Mouse (Mus musculus): ENCODE results near the gene Fam83d.
"Not testable (repeated sequence)": the region's sequence is repeated elsewhere in the genome, so short reads cannot be mapped to it uniquely, and the experiment has no call there.

Gene Fam83d

GRCm38 (mm10) chr2:158767742-158768339, at the start of gene Fam83d:
Gene Fam83d (plus strand): TSS chr2:158768093.
- peak; percentile 100 for DNase-seq (ENCODE audit: low read depth, low spot score)

DNA sequence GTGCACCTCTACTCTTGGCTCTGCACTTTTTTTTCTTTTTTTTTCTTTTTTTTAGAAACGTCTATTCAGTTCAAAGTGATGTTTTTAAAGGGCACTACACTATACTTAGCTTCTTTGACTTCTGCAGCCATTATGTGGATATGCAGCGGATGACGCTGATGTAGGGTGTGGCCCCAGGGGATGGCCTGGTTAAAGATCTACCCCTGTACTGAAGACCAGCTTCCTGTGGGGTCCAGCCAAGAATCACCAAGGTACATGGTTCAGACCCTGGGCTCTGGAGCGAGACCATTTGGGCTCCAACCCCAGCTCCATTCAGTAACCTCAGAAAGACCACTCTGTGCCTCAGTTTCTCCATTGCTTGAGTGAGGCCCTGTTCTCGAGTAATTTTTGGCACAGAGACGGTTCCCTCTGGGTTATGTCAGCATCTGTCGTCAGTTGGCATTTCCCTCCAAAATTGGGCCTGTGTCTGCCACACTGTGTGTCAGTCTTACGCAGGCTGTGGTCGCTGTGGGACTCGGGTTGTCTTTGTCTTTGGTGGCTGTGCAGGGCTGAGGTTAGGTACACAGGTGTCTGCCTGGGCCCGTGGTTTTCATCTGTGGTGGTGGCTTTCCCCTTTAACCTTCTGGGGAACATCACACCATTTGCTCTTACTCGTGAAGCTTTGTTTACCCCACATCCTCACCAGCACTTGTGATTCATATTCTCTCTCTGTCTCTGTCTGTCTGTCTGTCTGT, 48.9 kb upstream of the Fam83d start:
- no peak for DNase-seq (ENCODE audit: low read depth, low spot score)

- DNase-seq (ENCODE audit: low read depth, low spot score) = no peak
These were observed 47.0 kb upstream of the Fam83d start for GRCm38 (mm10) chr2:158720715-158721370.

- DNase-seq (ENCODE audit: low read depth, low spot score) = no peak
These were observed 46.4 kb upstream of the Fam83d start for GRCm38 (mm10) chr2:158721481-158721880.

- no peak for DNase-seq (ENCODE audit: low read depth, low spot score)
These were observed 45.8 kb upstream of the Fam83d start for GRCm38 (mm10) chr2:158722135-158722534.

GRCm38 (mm10) chr2:158722991-158723551, 44.8 kb upstream of the Fam83d start:
- DNase-seq (ENCODE audit: low read depth, low spot score) = no peak

- DNase-seq (ENCODE audit: low read depth, low spot score) = no peak
These were observed 44.1 kb upstream of the Fam83d start for GRCm38 (mm10) chr2:158723806-158724205.

- DNase-seq (ENCODE audit: low read depth, low spot score) = no peak
These were observed 41.6 kb upstream of the Fam83d start for GRCm38 (mm10) chr2:158726252-158726651.

DNA sequence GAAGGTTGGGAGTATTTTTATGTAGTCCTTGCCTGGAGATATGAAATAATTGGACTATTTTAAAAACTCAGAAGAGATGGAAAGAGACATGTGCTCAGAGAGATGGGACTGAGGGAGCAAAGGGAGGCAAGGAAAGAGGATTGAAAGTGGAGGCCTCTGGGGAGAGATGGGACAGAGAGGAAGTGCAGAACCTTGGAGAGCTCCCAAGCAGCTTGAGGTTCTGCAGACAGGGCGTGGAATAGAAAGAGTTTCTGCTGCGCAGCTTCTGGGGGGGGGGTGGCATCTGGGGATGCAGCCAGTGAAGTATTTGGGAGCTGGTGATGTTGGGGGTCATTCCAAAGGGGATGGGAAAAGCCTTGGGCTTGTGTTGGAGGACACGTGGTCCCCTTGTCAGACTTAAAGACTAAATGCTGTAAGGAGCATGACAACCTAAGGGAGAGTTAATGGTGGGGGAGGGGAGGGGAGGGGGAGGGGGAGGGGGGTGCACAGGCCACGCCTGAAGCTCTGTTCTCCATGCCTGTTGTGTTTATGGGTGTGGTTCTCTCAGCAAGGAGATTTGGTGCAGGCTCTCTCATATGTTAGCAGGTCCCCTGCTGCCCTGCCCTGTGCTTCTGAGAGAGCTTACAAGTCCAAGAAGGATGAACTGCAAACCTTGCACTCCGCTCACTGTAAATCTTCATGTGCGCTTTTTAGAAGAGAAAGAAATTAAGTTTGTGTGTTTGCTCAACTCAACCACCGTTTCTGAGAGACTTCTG, 39.7 kb upstream of the Fam83d start:
- peak; percentile 41 for DNase-seq (ENCODE audit: low read depth, low spot score)

GRCm38 (mm10) chr2:158730896-158731295, 37.0 kb upstream of the Fam83d start:
- DNase-seq (ENCODE audit: low read depth, low spot score) = no peak

DNA sequence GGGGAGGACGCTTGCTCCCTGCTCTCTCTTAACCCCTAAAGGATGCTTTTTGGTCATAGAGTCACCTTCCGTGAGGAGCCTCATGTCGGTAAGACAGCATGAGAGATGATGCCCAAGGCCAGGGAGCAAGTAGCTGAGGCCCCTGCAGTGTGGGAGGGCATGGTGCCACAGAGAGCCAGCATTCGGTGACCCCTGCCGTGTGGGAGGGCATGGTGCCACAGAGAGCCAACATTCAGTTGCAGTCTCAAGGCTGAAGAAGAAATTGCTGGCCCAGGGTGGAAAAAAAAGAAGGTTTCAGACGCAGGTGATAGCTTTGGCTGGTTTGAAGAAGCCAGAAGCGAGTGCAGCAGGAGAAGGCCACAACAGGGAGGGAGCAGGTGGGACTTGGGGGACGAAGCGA, 35.4 kb upstream of the Fam83d start:
- no peak for DNase-seq (ENCODE audit: low read depth, low spot score)

DNA sequence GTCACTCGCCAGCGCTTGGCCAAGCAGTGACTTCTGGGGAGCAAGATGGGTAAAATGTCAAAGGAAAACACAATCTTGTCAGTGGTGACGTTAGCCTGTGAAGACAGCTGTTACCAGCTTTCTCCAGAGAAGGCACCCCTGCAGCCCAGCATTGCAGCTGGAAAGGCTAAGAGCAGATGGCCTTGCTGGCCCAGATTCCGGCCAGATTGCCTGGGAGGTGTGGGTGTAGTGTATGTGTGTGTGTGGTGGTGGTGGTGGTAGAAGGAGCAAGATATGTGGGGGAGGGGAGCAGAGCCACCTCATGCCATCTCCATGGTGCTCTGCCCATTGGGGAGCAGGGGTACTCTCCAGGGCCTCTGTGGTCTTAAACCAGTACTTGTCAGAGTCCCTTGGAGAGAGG, 34.8 kb upstream of the Fam83d start:
- no peak for DNase-seq (ENCODE audit: low read depth, low spot score)

DNA sequence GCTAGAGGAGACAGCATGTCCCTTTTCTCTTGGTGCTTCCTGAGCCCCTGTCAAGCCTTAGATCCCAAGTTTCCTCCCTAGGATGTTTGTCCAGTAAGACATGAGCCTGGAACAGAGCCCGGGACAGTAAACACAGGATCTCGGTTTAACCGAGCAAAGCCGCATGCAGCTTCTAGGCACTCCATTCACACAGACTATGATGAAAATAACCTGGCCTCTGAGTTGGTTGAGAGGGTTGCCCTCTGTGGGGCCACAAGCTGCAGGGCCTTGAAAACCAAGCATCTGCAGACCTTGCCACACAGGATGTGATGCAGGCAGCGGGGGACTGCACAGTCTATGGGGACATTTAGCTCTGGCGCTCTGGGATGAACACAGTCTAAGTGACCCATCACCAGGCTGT, 34.0 kb upstream of the Fam83d start:
- no peak for DNase-seq (ENCODE audit: low read depth, low spot score)

GRCm38 (mm10) chr2:158734500-158735152, 33.3 kb upstream of the Fam83d start:
- DNase-seq (ENCODE audit: low read depth, low spot score) = no peak

DNA sequence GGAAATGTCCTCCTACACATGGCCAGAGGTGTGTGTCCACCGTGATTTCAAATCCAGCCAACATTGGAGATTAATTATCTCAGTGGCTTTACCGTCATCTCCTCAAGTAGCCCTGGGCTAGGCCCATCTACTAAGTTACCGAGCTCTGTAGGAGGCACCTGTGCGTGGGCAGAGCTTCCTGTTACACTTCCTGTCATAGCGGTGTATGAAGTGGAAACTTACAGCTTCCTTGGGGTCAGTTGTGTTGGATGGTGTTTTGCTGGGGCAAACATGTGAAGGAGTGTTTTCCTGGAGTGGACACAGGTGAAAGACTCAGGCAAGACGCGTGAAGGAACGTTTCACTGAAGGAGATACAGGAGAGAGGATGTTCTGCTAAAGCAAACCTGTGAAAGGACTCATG, 32.6 kb upstream of the Fam83d start:
- DNase-seq (ENCODE audit: low read depth, low spot score) = no peak

GRCm38 (mm10) chr2:158736247-158736646, 31.6 kb upstream of the Fam83d start:
- DNase-seq (ENCODE audit: low read depth, low spot score) = not testable (repeated sequence)

GRCm38 (mm10) chr2:158738591-158738990, 29.3 kb upstream of the Fam83d start:
- no peak for DNase-seq (ENCODE audit: low read depth, low spot score)

GRCm38 (mm10) chr2:158739113-158739512, 28.8 kb upstream of the Fam83d start:
- no peak for DNase-seq (ENCODE audit: low read depth, low spot score)

DNA sequence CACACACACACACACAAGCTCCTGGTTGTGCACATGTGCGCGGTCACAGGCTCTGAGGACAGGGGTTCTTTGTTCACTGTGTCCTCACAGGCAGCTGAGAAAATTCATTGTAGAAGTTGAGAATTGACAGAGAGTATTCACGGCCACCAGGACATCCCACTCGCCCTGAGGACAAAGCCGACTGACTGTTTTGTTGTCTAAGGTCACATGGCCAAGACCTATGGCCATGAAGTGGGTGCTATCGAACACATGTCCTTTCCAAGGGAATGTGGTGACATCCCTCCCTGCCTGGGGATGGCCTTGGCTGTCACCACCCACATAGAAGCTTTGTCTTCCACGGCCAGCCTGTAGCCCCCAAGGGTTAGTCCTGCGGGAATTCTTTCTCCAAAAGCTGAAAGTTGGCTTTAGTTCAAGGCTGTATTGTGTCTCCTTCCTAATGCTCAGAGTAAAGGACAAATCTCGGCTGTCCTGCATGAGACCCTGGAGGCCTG, 26.8 kb upstream of the Fam83d start:
- no peak for DNase-seq (ENCODE audit: low read depth, low spot score)

DNA sequence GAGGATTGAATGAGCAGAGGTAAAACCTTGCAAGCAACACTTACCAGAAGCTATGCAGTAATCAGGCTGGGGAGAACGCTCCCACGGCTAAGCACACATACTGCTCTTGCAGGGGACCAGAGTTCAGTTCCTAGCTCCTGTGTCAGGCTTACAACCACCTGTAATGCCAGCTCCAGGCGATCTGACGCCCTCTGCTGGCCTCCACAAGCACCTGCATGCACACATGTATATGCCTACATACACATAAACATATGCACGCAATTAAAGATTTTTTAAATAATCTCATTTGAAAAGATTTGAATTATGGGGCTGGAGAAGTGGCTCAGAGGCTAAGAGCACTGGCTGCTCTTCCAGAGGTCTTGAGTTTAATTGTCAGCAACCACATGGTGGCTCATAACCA, 25.5 kb upstream of the Fam83d start:
- DNase-seq (ENCODE audit: low read depth, low spot score) = no peak

- DNase-seq (ENCODE audit: low read depth, low spot score) = no peak
These were observed 24.3 kb upstream of the Fam83d start for GRCm38 (mm10) chr2:158743518-158744141.

All from 3T3-L1 (cell line).